Mouse (Mus musculus): ENCODE results near the gene Gm10197. TPM values are rescaled to one million over a fixed set of nuclear protein-coding genes. Genes with fewer than 3 reads are reported as not detected.

The Gm10197 gene
- polyA plus RNA-seq, 1 experiment, result not detected

GRCm38 (mm10) chr19:53340423-53340822, 31.1 kb downstream of the Gm10197 start:
- Histone ChIP-seq H3K4me3 (ENCODE audit: insufficient read depth, low read length) (no peak overlapping the region), H3K4me1 (ENCODE audit: control insufficient read depth, insufficient read depth, low read length) (no peaks in the 10 kb centered on the region), H3K27ac (ENCODE audit: insufficient read depth, low read length) (no peak overlapping the region)
- TF ChIP-seq POLR2A (IDR thresholded peaks at IDR 0.05; ENCODE audit: low read depth, low read length), result no peak
- TF ChIP-seq CTCF (IDR thresholded peaks at IDR 0.05; ENCODE audit: borderline replicate concordance, insufficient read depth, low read length), result no peak

GRCm38 (mm10) chr19:53335241-53335640, 36.3 kb downstream of the Gm10197 start:
- Histone ChIP-seq H3K4me1 (ENCODE audit: control insufficient read depth, insufficient read depth, low read length) (no peaks in the 10 kb centered on the region), H3K27ac (ENCODE audit: insufficient read depth, low read length) (no peak overlapping the region), H3K4me3 (ENCODE audit: insufficient read depth, low read length) (no peak overlapping the region)
- no peak for TF ChIP-seq CTCF (IDR thresholded peaks at IDR 0.05; ENCODE audit: borderline replicate concordance, insufficient read depth, low read length)

GRCm38 (mm10) chr19:53333730-53334129, 37.8 kb downstream of the Gm10197 start:
- Histone ChIP-seq H3K27ac (ENCODE audit: insufficient read depth, low read length) (no peak overlapping the region), H3K4me3 (ENCODE audit: insufficient read depth, low read length) (no peak overlapping the region), H3K4me1 (ENCODE audit: control insufficient read depth, insufficient read depth, low read length) (no peaks in the 10 kb centered on the region)
- no peak for TF ChIP-seq CTCF (IDR thresholded peaks at IDR 0.05; ENCODE audit: borderline replicate concordance, insufficient read depth, low read length)

- no peak for TF ChIP-seq POLR2A (IDR thresholded peaks at IDR 0.05; ENCODE audit: low read depth, low read length)
- no peak for TF ChIP-seq CTCF (IDR thresholded peaks at IDR 0.05; ENCODE audit: borderline replicate concordance, insufficient read depth, low read length)
- no peak overlapping the region for H3K4me3 ChIP-seq (ENCODE audit: insufficient read depth, low read length)
These were observed 39.6 kb downstream of the Gm10197 start for GRCm38 (mm10) chr19:53331882-53332500.

GRCm38 (mm10) chr19:53329992-53330381, 41.6 kb downstream of the Gm10197 start:
- Histone ChIP-seq H3K4me1 (ENCODE audit: control insufficient read depth, insufficient read depth, low read length) (peaks cover 7% of the 10 kb centered on the region; the same call in 1 of the 2 replicates), H3K27ac (ENCODE audit: insufficient read depth, low read length) (no peak overlapping the region), H3K4me3 (ENCODE audit: insufficient read depth, low read length) (peak overlapping the region; percentile 60)
- no peak for TF ChIP-seq CTCF (IDR thresholded peaks at IDR 0.05; ENCODE audit: borderline replicate concordance, insufficient read depth, low read length)
- TF ChIP-seq POLR2A (IDR thresholded peaks at IDR 0.05; ENCODE audit: low read depth, low read length), result no peak

More at GRCm38 (mm10) chr19:53331882-53332500, 39.6 kb downstream of the Gm10197 start:
- no peaks in the 10 kb centered on the region for H3K4me1 ChIP-seq (ENCODE audit: control insufficient read depth, insufficient read depth, low read length)
- no peak overlapping the region for H3K27ac ChIP-seq (ENCODE audit: insufficient read depth, low read length)

- TF ChIP-seq POLR2A (IDR thresholded peaks at IDR 0.05; ENCODE audit: low read depth, low read length), result no peak
- TF ChIP-seq CTCF (IDR thresholded peaks at IDR 0.05; ENCODE audit: borderline replicate concordance, insufficient read depth, low read length), result peak; percentile 57; the same call in 1 of the 2 replicates
- H3K27ac ChIP-seq (ENCODE audit: insufficient read depth, low read length), result no peak overlapping the region
- peak overlapping the region; percentile 60 for H3K4me3 ChIP-seq (ENCODE audit: insufficient read depth, low read length)
- H3K4me1 ChIP-seq (ENCODE audit: control insufficient read depth, insufficient read depth, low read length), result peaks cover 7% of the 10 kb centered on the region; the same call in 1 of the 2 replicates
These were observed 42.2 kb downstream of the Gm10197 start for GRCm38 (mm10) chr19:53329221-53329991.

GRCm38 (mm10) chr19:53328116-53328515, 43.5 kb downstream of the Gm10197 start:
- Histone ChIP-seq H3K4me1 (ENCODE audit: control insufficient read depth, insufficient read depth, low read length) (peaks cover 7% of the 10 kb centered on the region; the same call in 1 of the 2 replicates), H3K27ac (ENCODE audit: insufficient read depth, low read length) (no peak overlapping the region), H3K4me3 (ENCODE audit: insufficient read depth, low read length) (no peak overlapping the region)
- TF ChIP-seq POLR2A (IDR thresholded peaks at IDR 0.05; ENCODE audit: low read depth, low read length) (no peak), CTCF (IDR thresholded peaks at IDR 0.05; ENCODE audit: borderline replicate concordance, insufficient read depth, low read length) (no peak)

- TF ChIP-seq CTCF (IDR thresholded peaks at IDR 0.05; ENCODE audit: borderline replicate concordance, insufficient read depth, low read length) (no peak), POLR2A (IDR thresholded peaks at IDR 0.05; ENCODE audit: low read depth, low read length) (no peak; the same call in 1 of the 2 replicates)
- Histone ChIP-seq H3K4me3 (ENCODE audit: insufficient read depth, low read length) (peak overlapping the region; percentile 38), H3K27ac (ENCODE audit: insufficient read depth, low read length) (peak overlapping the region; percentile 37; the same call in 1 of the 2 replicates), H3K4me1 (ENCODE audit: control insufficient read depth, insufficient read depth, low read length) (peaks cover 7% of the 10 kb centered on the region; the same call in 1 of the 2 replicates)
These were observed 45.8 kb downstream of the Gm10197 start for GRCm38 (mm10) chr19:53325578-53326295.

GRCm38 (mm10) chr19:53324866-53325265, 46.7 kb downstream of the Gm10197 start:
- Histone ChIP-seq H3K4me3 (ENCODE audit: insufficient read depth, low read length) (no peak overlapping the region), H3K4me1 (ENCODE audit: control insufficient read depth, insufficient read depth, low read length) (peaks cover 7% of the 10 kb centered on the region; the same call in 1 of the 2 replicates), H3K27ac (ENCODE audit: insufficient read depth, low read length) (no peak overlapping the region)
- TF ChIP-seq POLR2A (IDR thresholded peaks at IDR 0.05; ENCODE audit: low read depth, low read length), result no peak
- TF ChIP-seq CTCF (IDR thresholded peaks at IDR 0.05; ENCODE audit: borderline replicate concordance, insufficient read depth, low read length), result no peak
